Mouse (Mus musculus) MEL (cell line): Measurements from ENCODE around the gene Isoc2a. TPM values are rescaled to one million over a fixed set of nuclear protein-coding genes. Genes with fewer than 3 reads are reported as not detected.

ENCODE experiments used
- DNase-seq: peaks from one replicate; pipeline ENCODE4 v3.0.0; 2011; ENCODE audit warnings: low read depth, low spot score
- H3K27ac ChIP-seq: 2 replicates; pipeline ENCODE4 v1.5.1; 2012; ENCODE audit warnings: low read depth, mild to moderate bottlenecking, control low read depth, low read length, moderate library complexity; ENCODE audit not compliant: control insufficient read depth
- H3K27me3 ChIP-seq, 2 experiments: fragments of 150-350 bp in 1 of 2; sonication (generic) in 1 of 2; 2 replicates each; pipeline ENCODE4 v1.6.1; 2012; ENCODE audit warnings: low read length in 2 of 2, mild to moderate bottlenecking in 2 of 2, improper control_type of control experiment in 1 of 2, moderate library complexity in 1 of 2; ENCODE audit not compliant: insufficient read depth in 2 of 2, control insufficient read depth in 1 of 2
- H3K36me3 ChIP-seq, 2 experiments: 2 replicates each; pipeline ENCODE4 v1.6.1; 2012 to 2014; ENCODE audit warnings: low read length in 2 of 2, improper control_type of control experiment in 1 of 2, inconsistent platforms in 1 of 2, mild to moderate bottlenecking in 1 of 2; ENCODE audit not compliant: insufficient read depth in 2 of 2, control insufficient read depth in 1 of 2
- H3K4me1 ChIP-seq, 2 experiments: fragments of 150-350 bp in 1 of 2; sonication (generic) in 1 of 2; 2 replicates each; pipeline ENCODE4 v1.6.1; 2012; ENCODE audit warnings: low read length in 2 of 2, improper control_type of control experiment in 1 of 2, mild to moderate bottlenecking in 1 of 2; ENCODE audit not compliant: insufficient read depth in 2 of 2, control insufficient read depth in 1 of 2
- H3K4me3 ChIP-seq, 2 experiments: fragments of 150-350 bp in 1 of 2; sonication (generic) in 1 of 2; 2 replicates each; pipeline ENCODE4 v1.5.1; 2012; ENCODE audit warnings: low read depth in 2 of 2, low read length in 2 of 2, mild to moderate bottlenecking in 2 of 2, moderate library complexity in 2 of 2, control low read depth in 1 of 2, improper control_type of control experiment in 1 of 2; ENCODE audit not compliant: control insufficient read depth in 1 of 2, insufficient read depth in 1 of 2
- H3K79me2 ChIP-seq: 2 replicates; pipeline ENCODE4 v1.6.1; 2012; ENCODE audit warnings: mild to moderate bottlenecking, low read length, moderate library complexity; ENCODE audit not compliant: control insufficient read depth, poor library complexity, insufficient read depth
- H3K9ac ChIP-seq: 2 replicates; pipeline ENCODE4 v1.6.1; 2012; ENCODE audit warnings: low read depth, mild to moderate bottlenecking, control low read depth, low read length, moderate library complexity; ENCODE audit not compliant: control insufficient read depth, poor library complexity, severe bottlenecking
- H3K9me3 ChIP-seq: fragments of 150-350 bp; sonication (generic); replicated peaks from 2 replicates; pipeline ENCODE4 v1.6.1; 2012; ENCODE audit warnings: mild to moderate bottlenecking, low read length, improper control_type of control experiment, moderate library complexity; ENCODE audit not compliant: insufficient read depth
- CHD1 ChIP-seq: IDR thresholded peaks from 2 replicates; pipeline ENCODE4 v1.6.1; 2012; ENCODE audit warnings: low read depth, mild to moderate bottlenecking, inconsistent platforms, low read length, improper control_type of control experiment
- CHD2 ChIP-seq: IDR thresholded peaks from 2 replicates; pipeline ENCODE4 v1.6.1; 2011; ENCODE audit warnings: low read length, improper control_type of control experiment
- CTCF ChIP-seq, 3 experiments: IDR thresholded peaks in 2 of 3; conservative IDR thresholded peaks in 1 of 3; 2 replicates each; pipeline ENCODE4 v1.5.1; 2011 to 2012; ENCODE audit warnings: low read length in 3 of 3, low read depth in 2 of 3, mild to moderate bottlenecking in 2 of 3, improper control_type of control experiment in 1 of 3, inconsistent platforms in 1 of 3, mixed read lengths in 1 of 3, moderate library complexity in 1 of 3; ENCODE audit not compliant: control insufficient read depth in 1 of 3, insufficient read depth in 1 of 3, poor library complexity in 1 of 3, severe bottlenecking in 1 of 3
- ETS1 ChIP-seq: IDR thresholded peaks from 2 replicates; pipeline ENCODE4 v1.6.1; 2012; ENCODE audit warnings: low read depth, mild to moderate bottlenecking, inconsistent platforms, low read length, improper control_type of control experiment, moderate library complexity
- GATA1 ChIP-seq: IDR thresholded peaks from 2 replicates; pipeline ENCODE4 v1.6.1; 2011; ENCODE audit warnings: low read depth, low read length, improper control_type of control experiment
- JUND ChIP-seq: IDR thresholded peaks from 2 replicates; pipeline ENCODE4 v1.6.1; 2011; ENCODE audit warnings: low read depth, mild to moderate bottlenecking, improper control_type of control experiment, low read length
- MAZ ChIP-seq: IDR thresholded peaks from 2 replicates; pipeline ENCODE4 v1.6.1; 2012; ENCODE audit warnings: low read depth, mild to moderate bottlenecking, inconsistent platforms, low read length, improper control_type of control experiment
- MEF2A ChIP-seq: IDR thresholded peaks from 2 replicates; pipeline ENCODE4 v1.6.1; 2014; ENCODE audit warnings: low read depth, mild to moderate bottlenecking, inconsistent platforms, low read length, improper control_type of control experiment; ENCODE audit not compliant: poor library complexity, insufficient replicate concordance, severe bottlenecking; ENCODE audit errors: extremely low read depth
- MYB ChIP-seq: IDR thresholded peaks from 2 replicates; pipeline ENCODE4 v1.6.1; 2011; ENCODE audit warnings: mild to moderate bottlenecking, low read depth, low read length, improper control_type of control experiment
- NRF1 ChIP-seq: IDR thresholded peaks from 2 replicates; pipeline ENCODE4 v1.6.1; 2014; ENCODE audit warnings: low read depth, mild to moderate bottlenecking, inconsistent platforms, low read length, improper control_type of control experiment, moderate library complexity; ENCODE audit not compliant: poor library complexity, insufficient read depth, severe bottlenecking
- POLR2AphosphoS2 ChIP-seq: IDR thresholded peaks from 2 replicates; pipeline ENCODE4 v1.6.1; 2011; ENCODE audit warnings: low read length, improper control_type of control experiment
- RAD21 ChIP-seq: IDR thresholded peaks from 2 replicates; pipeline ENCODE4 v1.6.1; 2011; ENCODE audit warnings: mild to moderate bottlenecking, low read depth, low read length, improper control_type of control experiment
- RCOR1 ChIP-seq: IDR thresholded peaks from 2 replicates; pipeline ENCODE4 v1.6.1; 2012; ENCODE audit warnings: low read depth, mild to moderate bottlenecking, inconsistent platforms, low read length, improper control_type of control experiment
- SIN3A ChIP-seq: IDR thresholded peaks from 2 replicates; pipeline ENCODE4 v1.6.1; 2012; ENCODE audit warnings: low read length, improper control_type of control experiment, inconsistent platforms
- SMC3 ChIP-seq: IDR thresholded peaks from 2 replicates; pipeline ENCODE4 v1.6.1; 2011; ENCODE audit warnings: low read depth, low read length, improper control_type of control experiment
- TCF12 ChIP-seq: IDR thresholded peaks from 2 replicates; pipeline ENCODE4 v1.6.1; 2014; ENCODE audit warnings: low read depth, mild to moderate bottlenecking, inconsistent platforms, low read length, improper control_type of control experiment, moderate library complexity
- UBTF ChIP-seq: IDR thresholded peaks from 2 replicates; pipeline ENCODE4 v1.6.1; 2012; ENCODE audit warnings: low read depth, mild to moderate bottlenecking, inconsistent platforms, low read length, improper control_type of control experiment, moderate library complexity, borderline replicate concordance; ENCODE audit not compliant: insufficient read depth
- USF1 ChIP-seq: IDR thresholded peaks from 2 replicates; pipeline ENCODE4 v1.6.1; 2014; ENCODE audit warnings: low read depth, mild to moderate bottlenecking, inconsistent platforms, low read length, improper control_type of control experiment, moderate library complexity
- ZC3H11A ChIP-seq: IDR thresholded peaks from 2 replicates; pipeline ENCODE4 v1.6.1; 2012; ENCODE audit warnings: low read depth, mild to moderate bottlenecking, inconsistent platforms, low read length, improper control_type of control experiment
- polyA plus RNA-seq, 2 experiments: library from polyadenylated mRNA; stranded (reverse) in 1 of 2; unstranded in 1 of 2; fragments of >175 nt in 1 of 2; fragments of >200 nt in 1 of 2; gene quantifications; 2 replicates each; pipeline versions ENCODE4 v1.2.1 to v1.2.4; 2012; ENCODE audit warnings: low replicate concordance in 2 of 2, low read depth in 1 of 2; ENCODE audit not compliant: insufficient read length in 2 of 2, insufficient read depth in 1 of 2, missing spikeins in 1 of 2
- total RNA-seq: library from RNA; depleted of rRNA; stranded (reverse); fragments of 300-350 nt; gene quantifications from 2 replicates; pipeline ENCODE4 v1.2.3, GENCODE M21; 2012

Gene Isoc2a
- total and polyA plus RNA-seq, 3 experiments, result 11.1 to 20.6 TPM; not detected in 1

DNA sequence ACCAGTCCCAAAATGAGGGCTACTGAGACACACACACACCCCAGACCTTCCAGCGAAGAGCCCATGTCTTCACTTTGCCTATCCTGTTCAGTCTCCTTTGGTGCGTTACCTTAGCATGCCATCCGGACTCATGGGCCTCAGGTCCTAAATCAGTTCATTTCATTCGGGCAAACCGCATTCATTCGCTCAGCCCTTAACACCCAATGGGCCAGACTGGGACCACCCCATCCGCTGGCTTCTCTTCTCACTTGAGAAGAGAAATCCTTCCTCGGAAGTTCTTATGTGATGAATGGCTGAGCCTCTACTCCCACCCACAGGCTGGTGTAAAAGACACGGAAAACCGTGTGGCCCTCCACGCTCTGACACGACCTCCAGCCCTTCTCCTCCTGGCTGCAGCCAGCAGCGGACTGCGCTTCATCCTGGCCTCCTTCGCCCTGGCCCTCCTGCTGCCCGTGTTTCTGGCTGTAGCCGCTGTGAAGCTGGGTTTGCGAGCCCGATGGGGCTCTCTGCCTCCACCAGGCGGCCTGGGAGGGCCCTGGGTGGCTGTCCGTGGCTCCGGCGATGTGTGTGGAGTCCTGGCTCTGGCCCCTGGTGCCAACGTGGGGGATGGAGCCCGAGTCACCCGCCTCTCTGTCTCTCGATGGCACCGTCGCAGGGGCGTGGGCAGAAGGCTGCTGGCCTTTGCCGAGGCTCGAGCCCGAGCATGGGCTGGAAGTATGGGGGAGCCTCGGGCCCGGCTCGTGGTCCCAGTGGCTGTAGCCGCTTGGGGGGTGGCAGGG, 46.8 kb downstream of the Isoc2a start:
- Histone ChIP-seq H3K27ac (no peak overlapping the region), H3K27me3 (no peaks in the 10 kb centered on the region; a peak in 1 of 4 replicates), H3K4me1 (no peaks in the 10 kb centered on the region), H3K9me3 (no peaks in the 10 kb centered on the region), H3K36me3 (no peaks in the 10 kb centered on the region), H3K4me3 (no peak overlapping the region), H3K79me2 (no peaks in the 10 kb centered on the region), H3K9ac (no peak overlapping the region)
- no peak for DNase-seq
- no peak for TF ChIP-seq MYB
- no peak for TF ChIP-seq ZC3H11A
- TF ChIP-seq RCOR1, result no peak
- TF ChIP-seq RAD21, result no peak
- TF ChIP-seq ETS1, result no peak
- no peak for TF ChIP-seq MAZ
- TF ChIP-seq POLR2AphosphoS2, result no peak
- no peak for TF ChIP-seq NRF1
- no peak for TF ChIP-seq CTCF (IDR thresholded peaks at IDR 0.05 in 2 of 3, conservative IDR thresholded peaks at IDR 0.05 in 1 of 3; ENCODE audit: control insufficient read depth in 1 of 3, insufficient read depth in 1 of 3, low read depth in 2 of 3, low read length in 3 of 3, poor library complexity in 1 of 3, severe bottlenecking in 1 of 3)
- no peak for TF ChIP-seq GATA1
- no peak for TF ChIP-seq CHD1
- no peak for TF ChIP-seq SMC3
- TF ChIP-seq USF1, result no peak
- TF ChIP-seq SIN3A, result no peak
- no peak for TF ChIP-seq MEF2A

DNA sequence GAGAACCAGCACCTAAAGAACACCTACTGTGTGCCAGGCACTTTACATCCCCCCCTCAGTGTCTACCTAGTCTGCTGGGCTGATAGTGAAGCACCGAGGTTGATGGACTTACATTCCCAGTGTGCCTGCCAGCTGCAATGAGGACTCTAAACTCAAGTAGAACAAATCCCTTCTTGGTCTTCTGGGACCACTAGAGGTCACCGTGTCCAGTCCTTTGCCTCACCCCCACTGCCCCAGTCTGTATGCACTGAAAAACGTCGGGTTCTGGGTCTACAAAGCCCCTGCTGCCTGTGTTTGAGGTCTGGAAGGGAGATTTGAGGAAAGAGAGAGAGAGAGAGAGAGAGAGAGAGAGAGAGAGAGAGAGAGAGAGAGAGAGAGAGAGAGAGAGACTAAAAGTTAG, 47.5 kb downstream of the Isoc2a start:
- Histone ChIP-seq H3K4me1 (no peaks in the 10 kb centered on the region), H3K27ac (no peak overlapping the region), H3K9ac (no peak overlapping the region)
- TF ChIP-seq UBTF (no peak), CHD2 (no peak), TCF12 (no peak), NRF1 (no peak), ZC3H11A (no peak), JUND (0 out of 2 replicates have a peak, but pooled peaks have one; percentile 45)
- TF ChIP-seq, all 39 proteins: peak for 1
- Histone ChIP-seq H3K9me3 (no peaks in the 10 kb centered on the region), H3K27me3 (no peaks in the 10 kb centered on the region; a peak in 1 of 4 replicates), H3K36me3 (no peaks in the 10 kb centered on the region), H3K4me3 (no peak overlapping the region), H3K79me2 (no peaks in the 10 kb centered on the region)
- no peak for DNase-seq
